Mouse (Mus musculus) lung, adult 2 months (tissue): Measurements from ENCODE around the gene Olfr711.

ENCODE experiments used
- CTCF ChIP-seq: fragments of 200-500 bp; IDR thresholded peaks from 2 replicates; pipeline ENCODE4 v1.5.1; 2011; ENCODE audit warnings: mild to moderate bottlenecking, low read length, control low read depth; ENCODE audit not compliant: insufficient read depth
- POLR2A ChIP-seq: fragments of 200-500 bp; IDR thresholded peaks from 2 replicates; pipeline ENCODE4 v1.6.1; 2011; ENCODE audit warnings: low read depth, mild to moderate bottlenecking, control low read depth, low read length, borderline replicate concordance; ENCODE audit errors: extremely low read depth

DNA sequence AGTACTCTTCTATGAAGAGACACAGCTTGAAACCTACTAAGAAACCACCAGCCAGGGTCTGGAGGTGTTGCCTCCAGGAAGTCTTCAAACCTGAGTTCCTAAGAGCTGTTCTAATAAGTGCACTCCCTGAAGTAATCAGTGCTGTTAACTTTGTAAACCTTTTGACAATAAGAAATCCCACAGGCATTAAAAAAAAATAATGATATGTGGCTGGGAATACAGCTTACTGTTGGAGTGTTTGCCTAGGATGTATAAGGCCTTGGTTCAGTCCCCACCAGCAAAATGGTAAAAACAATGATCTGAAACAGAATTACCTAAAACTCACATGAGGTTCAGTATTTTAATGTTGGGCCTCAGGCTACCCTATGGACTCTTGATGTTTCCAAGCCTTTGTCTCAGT, 43.1 kb downstream of the Olfr711 start, which contains the start of gene Olfr709-ps1:
- TF ChIP-seq CTCF (no peak), POLR2A (no peak)
